Mouse (Mus musculus): ENCODE measurements around the gene Rnf166. TPM values are rescaled to one million over a fixed set of nuclear protein-coding genes. Genes with fewer than 3 reads are reported as not detected.

The Rnf166 gene
- polyA plus RNA-seq (2015; fragmentation: Nextera tagmentation; extraction: Ambion mirVana), result 35.0 and 36.4 TPM in 2 replicates

DNA sequence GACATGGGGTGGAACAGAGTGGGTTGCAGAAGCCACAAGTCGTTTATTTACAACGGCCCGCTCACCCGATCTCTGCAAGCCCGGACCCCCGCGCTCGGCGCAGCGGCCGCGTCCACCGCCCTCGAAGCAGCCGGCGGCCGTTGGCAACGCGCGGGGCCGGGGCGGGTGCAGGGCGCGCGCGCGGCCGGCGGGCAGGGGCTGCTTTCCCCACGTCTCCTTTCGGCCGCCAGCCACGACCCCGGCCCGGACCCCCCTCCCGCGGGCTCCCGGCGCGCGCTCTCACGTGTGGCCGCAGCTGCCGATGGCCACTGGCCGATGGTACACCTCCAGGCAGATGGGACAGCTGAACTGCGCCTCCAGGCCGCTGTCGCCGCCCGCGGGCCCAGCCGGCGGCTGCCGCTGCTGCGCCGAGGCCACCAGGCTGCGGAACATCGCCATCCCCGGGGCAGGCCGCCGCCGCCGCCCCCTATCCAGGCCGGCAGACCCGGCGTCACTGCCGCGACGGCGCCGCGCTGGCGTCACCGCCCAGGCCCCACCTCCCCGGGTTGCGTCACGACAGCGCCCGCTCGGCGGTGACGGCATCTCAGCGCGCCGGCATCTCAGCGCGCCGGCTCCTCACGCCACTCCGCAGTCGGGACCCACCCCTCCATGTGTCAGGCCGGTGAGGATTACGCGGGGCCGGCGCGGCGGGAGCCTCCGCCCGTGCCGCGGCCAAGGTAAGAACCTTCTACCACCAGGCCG lies at the start of gene Rnf166, which contains the start of gene Ctu2:
TSS of gene Rnf166 (minus strand) at position 485 of the 741 bp plus-strand sequence.
TSS of gene Ctu2 (plus strand) at position 564 of the 741 bp plus-strand sequence.
- H3K27me3 ChIP-seq (ENCODE audit: control insufficient read depth, insufficient read depth, low read depth, low read length), result no peaks in the 10 kb centered on the region
- under 1% methylated on average over 99 of the region's 103 CpGs for WGBS
- peaks cover 23% of the 10 kb centered on the region for H3K36me3 ChIP-seq (ENCODE audit: control insufficient read depth, insufficient read depth, low read length)
- peak within 1 kb of the TSS; percentile 74 for H3K27ac ChIP-seq (ENCODE audit: low read length)
- ATAC-seq, result peak; percentile 88
- H3K9ac ChIP-seq (ENCODE audit: low read depth, low read length), result peak within 1 kb of the TSS; percentile 79
- peak within 1 kb of the TSS; percentile 99 for H3K4me2 ChIP-seq (ENCODE audit: low read length)
- no peaks in the 10 kb centered on the region for H3K9me3 ChIP-seq (replicated peaks; ENCODE audit: control insufficient read depth, low read length, poor library complexity, severe bottlenecking)
- peaks cover 21% of the 10 kb centered on the region for H3K4me1 ChIP-seq (ENCODE audit: control insufficient read depth, insufficient read depth, low read length)
- H3K4me3 ChIP-seq (ENCODE audit: low read depth, low read length), result peak within 1 kb of the TSS; percentile 69

DNA sequence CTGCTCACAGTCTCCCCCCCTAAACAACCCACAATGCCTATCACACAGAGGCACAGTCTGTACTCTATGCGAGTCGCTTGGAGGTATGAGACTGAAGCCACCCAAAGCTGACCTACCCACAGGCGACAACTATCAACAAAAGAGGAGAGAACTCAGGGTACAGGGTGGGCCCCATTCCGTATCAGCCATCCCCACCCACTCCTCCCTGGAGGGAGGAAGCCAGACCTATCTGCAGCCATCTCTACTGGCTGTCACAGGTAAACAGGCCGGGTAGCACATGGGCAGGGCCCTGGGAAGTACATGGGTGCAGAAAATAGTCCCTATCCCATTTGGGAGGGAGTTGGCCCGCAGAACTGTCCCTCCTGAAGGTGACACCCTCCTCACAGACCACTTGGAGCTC lies 49.1 kb upstream of the Rnf166 start:
- H3K4me1 ChIP-seq (ENCODE audit: control insufficient read depth, insufficient read depth, low read length), result peaks cover 14% of the 10 kb centered on the region; the same call in 1 of the 2 replicates
- ATAC-seq, result no peak
- no peak overlapping the region for H3K9ac ChIP-seq (ENCODE audit: low read depth, low read length)
- no peak overlapping the region for H3K4me2 ChIP-seq (ENCODE audit: low read length)
- WGBS, result 83% methylated on average over 6 of the region's 6 CpGs
- H3K9me3 ChIP-seq (replicated peaks; ENCODE audit: control insufficient read depth, low read length, poor library complexity, severe bottlenecking), result no peaks in the 10 kb centered on the region
- H3K36me3 ChIP-seq (ENCODE audit: control insufficient read depth, insufficient read depth, low read length), result no peaks in the 10 kb centered on the region
- no peak overlapping the region for H3K4me3 ChIP-seq (ENCODE audit: low read depth, low read length)
- no peak overlapping the region for H3K27ac ChIP-seq (ENCODE audit: low read length)
- H3K27me3 ChIP-seq (ENCODE audit: control insufficient read depth, insufficient read depth, low read depth, low read length), result no peaks in the 10 kb centered on the region

- H3K27me3 ChIP-seq (ENCODE audit: control insufficient read depth, insufficient read depth, low read depth, low read length), result no peaks in the 10 kb centered on the region
- 79% methylated on average over 6 of the region's 6 CpGs for WGBS
- no peak overlapping the region for H3K4me3 ChIP-seq (ENCODE audit: low read depth, low read length)
- ATAC-seq, result no peak; the same call in 1 of the 2 replicates
- H3K9me3 ChIP-seq (replicated peaks; ENCODE audit: control insufficient read depth, low read length, poor library complexity, severe bottlenecking), result no peaks in the 10 kb centered on the region
- H3K27ac ChIP-seq (ENCODE audit: low read length), result no peak overlapping the region
- no peaks in the 10 kb centered on the region for H3K36me3 ChIP-seq (ENCODE audit: control insufficient read depth, insufficient read depth, low read length)
- H3K9ac ChIP-seq (ENCODE audit: low read depth, low read length), result no peak overlapping the region
- H3K4me1 ChIP-seq (ENCODE audit: control insufficient read depth, insufficient read depth, low read length), result peaks cover 14% of the 10 kb centered on the region; the same call in 1 of the 2 replicates
- H3K4me2 ChIP-seq (ENCODE audit: low read length), result no peak overlapping the region
Measured at GRCm38 (mm10) chr8:122524506-122524905, 48.6 kb upstream of the Rnf166 start.

- H3K36me3 ChIP-seq (ENCODE audit: control insufficient read depth, insufficient read depth, low read length), result no peaks in the 10 kb centered on the region
- peak overlapping the region; percentile 1; the same call in 1 of the 2 replicates for H3K4me2 ChIP-seq (ENCODE audit: low read length)
- peaks cover 14% of the 10 kb centered on the region; the same call in 1 of the 2 replicates for H3K4me1 ChIP-seq (ENCODE audit: control insufficient read depth, insufficient read depth, low read length)
- H3K27ac ChIP-seq (ENCODE audit: low read length), result peak overlapping the region; percentile 36
- peak overlapping the region; percentile 11; the same call in 1 of the 2 replicates for H3K9ac ChIP-seq (ENCODE audit: low read depth, low read length)
- WGBS, result 7% methylated on average over 23 of the region's 23 CpGs
- H3K9me3 ChIP-seq (replicated peaks; ENCODE audit: control insufficient read depth, low read length, poor library complexity, severe bottlenecking), result no peaks in the 10 kb centered on the region
- H3K27me3 ChIP-seq (ENCODE audit: control insufficient read depth, insufficient read depth, low read depth, low read length), result no peaks in the 10 kb centered on the region
- no peak for ATAC-seq
- no peak overlapping the region for H3K4me3 ChIP-seq (ENCODE audit: low read depth, low read length)
Measured at GRCm38 (mm10) chr8:122523652-122524360, 47.9 kb upstream of the Rnf166 start.

GRCm38 (mm10) chr8:122522796-122523651 lies 47.2 kb upstream of the Rnf166 start:
- Histone ChIP-seq H3K27ac (ENCODE audit: low read length) (0 out of 2 replicates have a peak overlapping the region, but pooled peaks have one; percentile 11), H3K4me3 (ENCODE audit: low read depth, low read length) (no peak overlapping the region), H3K4me1 (ENCODE audit: control insufficient read depth, insufficient read depth, low read length) (peaks cover 14% of the 10 kb centered on the region; the same call in 1 of the 2 replicates), H3K36me3 (ENCODE audit: control insufficient read depth, insufficient read depth, low read length) (no peaks in the 10 kb centered on the region), H3K9me3 (replicated peaks; ENCODE audit: control insufficient read depth, low read length, poor library complexity, severe bottlenecking) (no peaks in the 10 kb centered on the region), H3K27me3 (ENCODE audit: control insufficient read depth, insufficient read depth, low read depth, low read length) (no peaks in the 10 kb centered on the region), H3K4me2 (ENCODE audit: low read length) (no peak overlapping the region), H3K9ac (ENCODE audit: low read depth, low read length) (0 out of 2 replicates have a peak overlapping the region, but pooled peaks have one; percentile 20)
- ATAC-seq, result no peak
- 61% methylated on average over 14 of the region's 14 CpGs for WGBS

GRCm38 (mm10) chr8:122520611-122521010 lies 44.7 kb upstream of the Rnf166 start:
- Histone ChIP-seq H3K27ac (ENCODE audit: low read length) (no peak overlapping the region), H3K4me2 (ENCODE audit: low read length) (no peak overlapping the region), H3K9ac (ENCODE audit: low read depth, low read length) (no peak overlapping the region), H3K27me3 (ENCODE audit: control insufficient read depth, insufficient read depth, low read depth, low read length) (no peaks in the 10 kb centered on the region), H3K4me1 (ENCODE audit: control insufficient read depth, insufficient read depth, low read length) (peaks cover 17% of the 10 kb centered on the region; the same call in 1 of the 2 replicates), H3K4me3 (ENCODE audit: low read depth, low read length) (no peak overlapping the region), H3K36me3 (ENCODE audit: control insufficient read depth, insufficient read depth, low read length) (no peaks in the 10 kb centered on the region), H3K9me3 (replicated peaks; ENCODE audit: control insufficient read depth, low read length, poor library complexity, severe bottlenecking) (no peaks in the 10 kb centered on the region)
- no peak for ATAC-seq
- WGBS, result 80% methylated on average over 11 of the region's 11 CpGs

DNA sequence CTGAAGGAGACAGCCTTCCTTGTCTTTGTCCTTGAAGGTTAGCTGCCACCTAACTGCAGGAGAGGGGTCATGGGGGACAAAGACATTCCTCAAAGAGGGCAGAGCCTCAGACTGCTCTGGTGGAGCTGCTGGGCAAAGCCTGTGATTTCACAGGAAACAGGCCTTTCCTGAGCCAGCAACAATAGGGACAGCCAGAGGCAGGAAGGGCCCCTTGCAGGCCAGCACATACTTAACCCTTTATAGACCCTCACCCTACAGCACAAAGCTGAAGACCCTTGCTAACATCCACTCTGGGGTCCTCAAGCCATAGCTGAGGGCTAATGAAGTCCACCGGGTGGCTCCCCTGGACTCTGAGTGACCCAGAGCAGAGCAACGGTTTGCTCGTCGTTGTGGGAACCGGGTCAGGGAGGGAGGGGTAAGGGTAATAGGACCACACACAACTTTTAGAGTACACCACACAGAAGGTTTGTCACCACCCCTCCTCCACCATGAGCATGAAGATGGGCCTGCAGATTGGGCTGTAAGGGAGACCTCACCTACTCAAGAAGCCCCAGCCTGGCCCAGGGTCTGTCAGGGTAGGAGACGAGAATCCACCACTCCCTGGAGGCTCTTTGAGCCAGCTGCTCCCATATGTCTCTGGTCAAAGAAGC lies 41.8 kb upstream of the Rnf166 start:
- 36% methylated on average over 6 of the region's 6 CpGs for WGBS
- Histone ChIP-seq H3K27me3 (ENCODE audit: control insufficient read depth, insufficient read depth, low read depth, low read length) (no peaks in the 10 kb centered on the region), H3K4me2 (ENCODE audit: low read length) (no peak overlapping the region), H3K36me3 (ENCODE audit: control insufficient read depth, insufficient read depth, low read length) (no peaks in the 10 kb centered on the region), H3K9me3 (replicated peaks; ENCODE audit: control insufficient read depth, low read length, poor library complexity, severe bottlenecking) (no peaks in the 10 kb centered on the region), H3K27ac (ENCODE audit: low read length) (no peak overlapping the region), H3K9ac (ENCODE audit: low read depth, low read length) (no peak overlapping the region), H3K4me1 (ENCODE audit: control insufficient read depth, insufficient read depth, low read length) (peaks cover 3% of the 10 kb centered on the region; the same call in 1 of the 2 replicates), H3K4me3 (ENCODE audit: low read depth, low read length) (no peak overlapping the region)
- no peak for ATAC-seq

DNA sequence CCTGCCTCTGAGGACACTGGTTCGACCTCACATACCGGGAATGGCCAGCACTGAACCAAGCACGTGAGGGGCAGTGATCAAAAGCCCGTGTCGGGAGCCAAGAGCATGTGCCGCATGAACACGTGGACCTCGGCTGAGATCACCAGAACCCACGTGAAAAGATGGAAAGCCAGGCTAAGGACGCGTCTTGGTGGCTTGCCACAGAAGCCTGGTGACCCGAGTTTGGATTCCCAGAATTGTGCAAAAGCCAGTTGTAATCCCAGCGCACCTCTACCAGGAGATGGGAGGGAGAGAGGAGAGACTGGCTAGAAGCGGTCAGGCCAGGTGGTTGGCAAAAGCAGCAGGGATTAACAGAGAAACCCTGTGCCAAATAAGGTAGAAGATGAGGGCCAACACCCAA lies 39.8 kb upstream of the Rnf166 start:
- no peak for ATAC-seq
- no peak overlapping the region for H3K4me3 ChIP-seq (ENCODE audit: low read depth, low read length)
- no peak overlapping the region for H3K9ac ChIP-seq (ENCODE audit: low read depth, low read length)
- H3K27me3 ChIP-seq (ENCODE audit: control insufficient read depth, insufficient read depth, low read depth, low read length), result no peaks in the 10 kb centered on the region
- H3K36me3 ChIP-seq (ENCODE audit: control insufficient read depth, insufficient read depth, low read length), result no peaks in the 10 kb centered on the region
- H3K4me1 ChIP-seq (ENCODE audit: control insufficient read depth, insufficient read depth, low read length), result peaks cover 3% of the 10 kb centered on the region; the same call in 1 of the 2 replicates
- no peak overlapping the region for H3K27ac ChIP-seq (ENCODE audit: low read length)
- 93% methylated on average over 14 of the region's 14 CpGs for WGBS
- no peaks in the 10 kb centered on the region for H3K9me3 ChIP-seq (replicated peaks; ENCODE audit: control insufficient read depth, low read length, poor library complexity, severe bottlenecking)
- H3K4me2 ChIP-seq (ENCODE audit: low read length), result no peak overlapping the region
